Mouse (Mus musculus) brain, embryonic 14.5 days (tissue): ENCODE data around the gene Spopl.

Source experiments
- CTCF ChIP-seq: fragments of 200-500 bp; IDR thresholded peaks from 2 replicates; pipeline ENCODE4 v1.5.1; 2012; ENCODE audit warnings: inconsistent platforms, mild to moderate bottlenecking, moderate library complexity, borderline replicate concordance; ENCODE audit not compliant: insufficient read depth, insufficient read length; ENCODE audit errors: extremely low read depth
- POLR2A ChIP-seq: fragments of 200-500 bp; IDR thresholded peaks from 2 replicates; pipeline ENCODE4 v1.6.1; 2012; ENCODE audit warnings: mild to moderate bottlenecking, inconsistent platforms, borderline replicate concordance; ENCODE audit not compliant: poor library complexity, insufficient read depth, insufficient read length, severe bottlenecking; ENCODE audit errors: extremely low read depth

GRCm38 (mm10) chr2:23617989-23618388, 46.1 kb upstream of the Spopl start:
- no peak for TF ChIP-seq POLR2A
- no peak for TF ChIP-seq CTCF
